Mouse (Mus musculus) central nervous system, embryonic 14 days (tissue): ENCODE data around the gene Tmem115. TPM values are rescaled to one million over a fixed set of nuclear protein-coding genes. Genes with fewer than 3 reads are reported as not detected.

ENCODE experiments used
- polyA plus RNA-seq: library from polyadenylated mRNA; depleted of rRNA; stranded (reverse); fragments of >200 nt; gene quantifications from 2 replicates; pipeline ENCODE4 v1.2.3, GENCODE M21; 2012; rRNA removed

Gene Tmem115
- 32.8 and 33.5 TPM in 2 replicates for polyA plus RNA-seq

GRCm38 (mm10) chr9:107533791-107534407, at the start of gene Tmem115:
Gene Tmem115, plus strand, starts transcription at chr9:107533945.

GRCm38 (mm10) chr9:107541474-107542351, 8.0 kb downstream of the Tmem115 start, which contains the start of the genes Cyb561d2 and Nprl2:
Gene Cyb561d2, minus strand, starts transcription at chr9:107542193.
Gene Nprl2, plus strand, starts transcription at chr9:107542226.

GRCm38 (mm10) chr9:107547026-107547425, 13.3 kb downstream of the Tmem115 start, which contains the start of gene Zmynd10:
Gene Zmynd10, plus strand, starts transcription at chr9:107547298.

GRCm38 (mm10) chr9:107551117-107551889, 17.6 kb downstream of the Tmem115 start, which contains the start of gene Rassf1:
Gene Rassf1, plus strand, starts transcription at chr9:107551555.

GRCm38 (mm10) chr9:107563029-107563581, 29.4 kb downstream of the Tmem115 start, which contains the start of gene Tusc2:
Gene Tusc2, plus strand, starts transcription at chr9:107563255.

GRCm38 (mm10) chr9:107567702-107568319, 34.1 kb downstream of the Tmem115 start, which contains the start of gene Hyal2:
Gene Hyal2, plus strand, starts transcription at chr9:107567945.

GRCm38 (mm10) chr9:107576357-107577107, 42.8 kb downstream of the Tmem115 start, which contains the start of gene Hyal1:
Gene Hyal1, plus strand, starts transcription at chr9:107576927.

GRCm38 (mm10) chr9:107578587-107578986, 44.8 kb downstream of the Tmem115 start, which contains the start of gene Naa80:
Gene Naa80, plus strand, starts transcription at chr9:107578887.

GRCm38 (mm10) chr9:107580501-107581317, 47.0 kb downstream of the Tmem115 start, which contains the start of gene Hyal3:
Gene Hyal3, plus strand, starts transcription at chr9:107580818.

GRCm38 (mm10) chr9:107586974-107587832, 53.5 kb downstream of the Tmem115 start, which contains the start of gene Ifrd2:
Gene Ifrd2, plus strand, starts transcription at chr9:107587642.

Other genes with a start within 250 kb of the Tmem115 start
- gene Mapkapk3, start 244.1 kb upstream of the Tmem115 start, polyA plus RNA-seq, result 3.0 and 4.1 TPM in 2 replicates
- 7.2 and 8.0 TPM in 2 replicates for gene Cish, start 237.9 kb upstream of the Tmem115 start, polyA plus RNA-seq
- gene Hemk1, start 195.6 kb upstream of the Tmem115 start, polyA plus RNA-seq, result 31.8 and 32.4 TPM in 2 replicates
- gene 6430571L13Rik, start 193.3 kb upstream of the Tmem115 start, polyA plus RNA-seq, result 5.8 and 6.4 TPM in 2 replicates
- gene Cacna2d2, start 134.3 kb upstream of the Tmem115 start, polyA plus RNA-seq, result 82.6 and 102 TPM in 2 replicates
- 27.6 and 30.1 TPM in 2 replicates for gene Cyb561d2, start 8.2 kb downstream of the Tmem115 start, polyA plus RNA-seq
- 78.8 and 83.5 TPM in 2 replicates for gene Nprl2, start 8.3 kb downstream of the Tmem115 start, polyA plus RNA-seq
- gene Zmynd10, start 13.4 kb downstream of the Tmem115 start, polyA plus RNA-seq, result 5.8 and 7.0 TPM in 2 replicates
- 34.2 and 44.6 TPM in 2 replicates for gene Rassf1, start 17.6 kb downstream of the Tmem115 start, polyA plus RNA-seq
- gene Tusc2, start 29.3 kb downstream of the Tmem115 start, polyA plus RNA-seq, result 78.2 and 82.7 TPM in 2 replicates
- gene Hyal2, start 34.0 kb downstream of the Tmem115 start, polyA plus RNA-seq, result 62.7 and 63.0 TPM in 2 replicates
- gene Hyal1, start 43.0 kb downstream of the Tmem115 start, polyA plus RNA-seq, result 4.3 and 4.8 TPM in 2 replicates
- gene Naa80, start 44.9 kb downstream of the Tmem115 start, polyA plus RNA-seq, result 26.0 and 30.3 TPM in 2 replicates
- 1.2 and 1.3 TPM in 2 replicates for gene Hyal3, start 46.9 kb downstream of the Tmem115 start, polyA plus RNA-seq
- 24.6 and 30.0 TPM in 2 replicates for gene Ifrd2, start 53.7 kb downstream of the Tmem115 start, polyA plus RNA-seq
- 5.2 and 9.8 TPM in 2 replicates for gene Sema3b, start 75.3 kb downstream of the Tmem115 start, polyA plus RNA-seq
- 454 and 485 TPM in 2 replicates for gene Gnai2, start 101.4 kb downstream of the Tmem115 start, polyA plus RNA-seq
- gene Slc38a3, start 135.6 kb downstream of the Tmem115 start, polyA plus RNA-seq, result 60.5 and 67.7 TPM in 2 replicates
- gene Gnat1, start 145.8 kb downstream of the Tmem115 start, polyA plus RNA-seq, result 0.13 and 0.43 TPM in 2 replicates
- gene Sema3f, start 176.5 kb downstream of the Tmem115 start, polyA plus RNA-seq, result 112 and 151 TPM in 2 replicates
- gene Rbm5, start 237.1 kb downstream of the Tmem115 start, polyA plus RNA-seq, result 205 and 224 TPM in 2 replicates